Mouse (Mus musculus): ENCODE measurements around the gene Gpd1. TPM values are rescaled to one million over a fixed set of nuclear protein-coding genes. Genes with fewer than 3 reads are reported as not detected.
"Not testable (repeated sequence)": the region's sequence is repeated elsewhere in the genome, so short reads cannot be mapped to it uniquely, and the experiment has no call there.

Gene Gpd1
- polyA plus RNA-seq, 1 experiment from 2014 or later, result 1.4 TPM

DNA sequence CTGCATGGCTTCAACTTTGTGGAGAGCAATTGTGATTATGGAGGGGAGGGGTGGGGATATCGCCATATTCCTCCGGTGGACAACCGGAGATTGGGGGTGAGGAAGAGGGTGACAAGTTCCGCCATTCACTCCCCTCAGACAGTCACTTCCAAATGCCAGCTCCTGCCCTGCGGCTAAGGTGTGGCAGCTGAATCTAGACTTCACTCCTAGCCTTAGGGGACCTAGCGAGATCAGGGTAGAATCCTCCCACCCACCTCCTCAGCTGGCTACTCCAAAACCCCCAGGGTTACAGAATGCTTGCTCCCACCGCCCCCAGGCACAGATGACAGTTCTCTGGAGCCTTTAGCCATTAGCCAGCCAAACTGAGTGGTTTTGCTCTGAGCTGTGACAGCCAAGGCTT lies 38.3 kb upstream of the Gpd1 start:
- Histone ChIP-seq H3K4me1 (peaks cover 35% of the 10 kb centered on the region), H3K9me3 (no peaks in the 10 kb centered on the region), H3K9ac (no peak overlapping the region), H3K27ac (no peak overlapping the region), H3K36me3 (peaks cover 7% of the 10 kb centered on the region; the same call in 1 of the 2 replicates), H3K4me3 (no peak overlapping the region), H3K27me3 (replicated peaks) (0 out of 2 replicates have a peak, but pooled peaks cover 3% of the 10 kb centered on the region), H3K4me2 (replicated peaks) (peak overlapping the region; percentile 14; the same call in 1 of the 2 replicates)
- ATAC-seq (ENCODE audit: low FRiP score, low read depth), result no peak
- WGBS, result 58% methylated on average over 7 of the region's 7 CpGs

DNA sequence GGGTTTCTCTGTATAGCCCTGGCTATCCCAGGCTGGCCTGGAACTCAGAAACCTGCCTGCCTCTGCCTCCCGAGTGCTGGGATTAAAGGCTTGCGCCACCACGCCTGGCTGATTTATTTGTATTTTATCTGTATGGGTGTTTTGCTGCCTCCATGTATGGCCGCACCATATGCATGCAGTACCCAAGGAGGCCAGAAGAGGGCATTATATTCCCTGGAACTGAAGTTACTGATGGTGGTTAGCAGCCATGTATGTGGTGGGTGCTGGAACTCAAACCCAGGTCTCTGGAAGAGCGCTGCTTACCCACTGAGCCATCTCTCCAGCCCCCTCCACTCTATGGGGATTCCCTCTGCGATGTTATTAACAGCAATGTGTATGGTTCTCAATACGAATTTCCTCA lies 34.4 kb upstream of the Gpd1 start:
- Histone ChIP-seq H3K4me1 (peaks cover 13% of the 10 kb centered on the region), H3K4me2 (replicated peaks) (no peak overlapping the region), H3K27me3 (replicated peaks) (0 out of 2 replicates have a peak, but pooled peaks cover 3% of the 10 kb centered on the region), H3K36me3 (peaks cover 22% of the 10 kb centered on the region; the same call in 1 of the 2 replicates), H3K9ac (no peak overlapping the region), H3K4me3 (no peak overlapping the region), H3K27ac (no peak overlapping the region), H3K9me3 (no peaks in the 10 kb centered on the region)
- WGBS, result 93% methylated on average over 7 of the region's 7 CpGs
- no peak for ATAC-seq (ENCODE audit: low FRiP score, low read depth)

DNA sequence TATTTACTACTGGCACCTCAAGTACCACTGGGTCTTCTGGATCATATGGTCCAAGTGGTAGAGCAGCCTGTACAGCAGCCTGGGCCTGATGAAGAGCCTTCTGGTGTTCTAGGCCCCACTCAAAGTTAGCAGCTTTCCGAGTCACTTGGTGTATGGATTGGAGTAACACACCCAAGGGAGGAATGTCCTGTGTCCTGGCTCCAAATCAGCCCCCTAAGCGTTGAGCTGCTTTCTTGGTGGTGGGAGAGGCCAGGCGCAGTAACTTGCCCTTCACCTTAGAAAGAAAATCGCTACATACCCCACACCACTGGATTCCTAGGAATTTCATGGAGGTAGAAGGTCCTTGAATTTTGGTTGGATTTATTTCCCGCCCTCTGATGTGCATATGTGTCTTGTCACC lies 33.2 kb upstream of the Gpd1 start:
- Histone ChIP-seq H3K4me3 (no peak overlapping the region), H3K36me3 (peaks cover 22% of the 10 kb centered on the region; the same call in 1 of the 2 replicates), H3K27me3 (replicated peaks) (0 out of 2 replicates have a peak, but pooled peaks cover 3% of the 10 kb centered on the region), H3K9ac (no peak overlapping the region), H3K9me3 (no peaks in the 10 kb centered on the region), H3K27ac (no peak overlapping the region), H3K4me2 (replicated peaks) (no peak overlapping the region), H3K4me1 (peaks cover 3% of the 10 kb centered on the region; the same call in 1 of the 2 replicates)
- WGBS, result 94% methylated on average over 5 of the region's 5 CpGs
- ATAC-seq (ENCODE audit: low FRiP score, low read depth), result no peak

DNA sequence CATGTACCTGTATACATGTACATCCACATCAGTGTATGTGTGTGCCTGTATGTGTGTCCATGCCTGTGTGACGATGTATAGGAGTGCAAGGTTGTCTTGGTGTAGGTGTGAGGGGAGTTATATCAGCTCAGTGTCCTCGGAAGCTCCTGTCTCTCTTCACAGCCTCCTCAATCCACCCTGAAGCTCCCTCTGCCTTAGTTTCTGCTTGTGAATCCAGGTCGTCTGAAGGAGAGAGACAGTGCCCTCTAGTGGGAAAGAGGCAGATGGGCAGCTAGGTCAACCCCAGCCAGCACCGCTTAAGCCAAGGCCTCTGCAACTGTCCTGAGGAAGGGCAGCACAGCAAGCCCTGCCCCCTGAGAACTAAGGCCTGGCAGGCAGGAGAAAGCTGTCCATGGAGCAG lies 28.6 kb upstream of the Gpd1 start:
- Histone ChIP-seq H3K27ac (no peak overlapping the region), H3K36me3 (0 out of 2 replicates have a peak, but pooled peaks cover 23% of the 10 kb centered on the region), H3K4me2 (replicated peaks) (no peak overlapping the region), H3K4me3 (no peak overlapping the region), H3K27me3 (replicated peaks) (0 out of 2 replicates have a peak, but pooled peaks cover 3% of the 10 kb centered on the region), H3K9ac (no peak overlapping the region), H3K9me3 (no peaks in the 10 kb centered on the region), H3K4me1 (peaks cover 20% of the 10 kb centered on the region; the same call in 1 of the 2 replicates)
- WGBS, result 4% methylated on average over 4 of the region's 4 CpGs
- ATAC-seq (ENCODE audit: low FRiP score, low read depth), result no peak

DNA sequence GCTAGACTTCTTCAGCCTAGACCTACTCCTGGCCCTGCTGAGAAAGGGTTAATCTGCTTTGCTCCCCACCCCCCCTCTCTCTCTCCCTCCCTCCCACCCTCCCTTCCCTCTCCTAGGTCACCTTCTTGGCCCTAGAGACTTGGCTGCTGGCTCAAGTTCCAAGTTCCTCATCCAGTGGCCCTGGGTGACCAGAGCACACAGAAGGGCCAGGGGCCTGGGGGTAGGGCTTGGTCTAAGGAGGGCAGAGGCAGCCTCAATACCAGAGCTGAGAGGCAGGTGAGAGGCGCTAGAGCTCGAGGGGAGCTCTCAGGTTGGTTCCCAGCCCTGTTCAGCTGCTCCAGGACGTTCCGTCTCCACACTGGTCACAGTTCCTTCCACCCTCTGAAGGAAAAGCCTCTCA lies 26.4 kb upstream of the Gpd1 start:
- Histone ChIP-seq H3K4me3 (no peak overlapping the region), H3K9me3 (no peaks in the 10 kb centered on the region), H3K9ac (0 out of 2 replicates have a peak overlapping the region, but pooled peaks have one; percentile 21), H3K27me3 (replicated peaks) (no peaks in the 10 kb centered on the region), H3K4me2 (replicated peaks) (no peak overlapping the region; the same call in 1 of the 2 replicates), H3K4me1 (peaks cover 20% of the 10 kb centered on the region; the same call in 1 of the 2 replicates), H3K27ac (no peak overlapping the region), H3K36me3 (peaks cover 17% of the 10 kb centered on the region)
- ATAC-seq (ENCODE audit: low FRiP score, low read depth), result no peak
- WGBS, result 35% methylated on average over 4 of the region's 4 CpGs

DNA sequence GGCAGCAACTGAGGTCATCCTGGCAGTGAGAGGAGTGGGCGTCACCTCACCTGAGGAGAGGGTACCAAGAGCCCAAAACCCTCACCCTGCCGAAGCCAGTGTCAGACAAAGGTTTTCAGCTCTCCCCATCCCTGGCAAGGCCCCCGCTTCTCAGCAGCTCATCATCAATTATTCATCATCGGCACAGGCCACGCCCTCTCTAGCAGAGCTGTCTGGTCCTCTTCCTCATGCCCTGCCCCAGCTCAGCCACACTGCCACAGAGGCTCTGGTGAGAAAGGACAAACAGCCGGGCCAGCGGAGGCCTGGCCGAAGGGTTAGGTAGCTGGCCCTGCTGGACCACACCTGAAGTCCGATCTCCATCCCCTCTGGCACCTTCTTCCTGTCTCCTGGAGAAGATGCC lies 25.3 kb upstream of the Gpd1 start:
- no peak overlapping the region for H3K9ac ChIP-seq
- peaks cover 20% of the 10 kb centered on the region; the same call in 1 of the 2 replicates for H3K4me1 ChIP-seq
- H3K36me3 ChIP-seq, result peaks cover 23% of the 10 kb centered on the region
- peak; percentile 56; the same call in 1 of the 2 replicates for ATAC-seq (ENCODE audit: low FRiP score, low read depth)
- no peak overlapping the region for H3K4me3 ChIP-seq
- H3K27ac ChIP-seq, result no peak overlapping the region
- peak overlapping the region; percentile 13; the same call in 1 of the 2 replicates for H3K4me2 ChIP-seq (replicated peaks)
- 52% methylated on average over 9 of the region's 9 CpGs for WGBS
- no peaks in the 10 kb centered on the region for H3K27me3 ChIP-seq (replicated peaks)
- no peaks in the 10 kb centered on the region for H3K9me3 ChIP-seq

DNA sequence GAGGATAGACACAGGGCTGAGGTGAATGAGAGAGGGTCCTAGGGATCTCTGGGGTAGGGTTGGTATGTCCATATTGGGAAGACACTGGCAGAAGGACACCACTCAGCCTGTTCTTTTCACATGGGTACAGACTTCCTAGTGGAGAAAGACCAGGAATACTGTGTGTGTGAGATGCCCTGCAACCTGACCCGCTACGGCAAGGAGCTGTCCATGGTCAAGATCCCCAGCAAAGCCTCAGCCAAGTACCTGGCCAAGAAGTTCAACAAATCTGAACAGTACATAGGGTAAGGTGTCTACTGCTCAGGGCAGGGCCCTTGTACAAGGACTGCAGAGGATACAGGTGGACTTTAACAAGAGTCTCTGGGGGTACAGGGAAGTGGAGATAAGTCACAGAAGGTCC lies 20.0 kb upstream of the Gpd1 start:
- Histone ChIP-seq H3K27ac (no peak overlapping the region), H3K36me3 (peaks cover 41% of the 10 kb centered on the region), H3K9ac (no peak overlapping the region), H3K4me3 (no peak overlapping the region), H3K27me3 (replicated peaks) (no peaks in the 10 kb centered on the region), H3K9me3 (no peaks in the 10 kb centered on the region), H3K4me2 (replicated peaks) (no peak overlapping the region), H3K4me1 (peaks cover 11% of the 10 kb centered on the region; the same call in 1 of the 2 replicates)
- no peak for ATAC-seq (ENCODE audit: low FRiP score, low read depth)
- 34% methylated on average over 2 of the region's 2 CpGs for WGBS

DNA sequence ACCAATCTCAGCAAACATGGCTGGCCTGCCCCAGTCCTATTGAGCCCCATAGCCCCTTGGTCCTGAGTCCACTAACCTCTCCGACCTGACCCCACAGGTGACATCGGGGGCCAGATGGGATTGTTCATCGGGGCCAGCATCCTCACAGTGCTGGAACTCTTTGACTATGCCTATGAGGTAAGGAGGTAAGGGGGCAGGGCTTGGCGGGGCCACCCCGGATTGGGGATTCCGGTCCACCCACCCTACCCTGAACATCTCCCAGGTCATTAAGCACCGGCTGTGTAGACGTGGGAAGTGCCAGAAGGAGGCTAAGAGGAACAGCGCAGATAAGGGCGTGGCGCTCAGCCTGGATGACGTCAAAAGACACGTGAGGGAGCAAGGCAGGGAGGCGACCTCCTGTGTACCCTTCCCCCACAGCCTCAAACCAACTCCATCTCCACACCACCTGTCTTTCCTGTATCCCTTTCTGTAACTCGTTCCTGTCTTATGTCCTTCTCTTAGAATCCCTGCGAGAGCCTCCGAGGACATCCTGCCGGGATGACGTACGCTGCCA lies 18.7 kb upstream of the Gpd1 start:
- Histone ChIP-seq H3K9ac (no peak overlapping the region), H3K36me3 (peaks cover 33% of the 10 kb centered on the region), H3K4me3 (no peak overlapping the region), H3K27me3 (replicated peaks) (no peaks in the 10 kb centered on the region), H3K4me2 (replicated peaks) (peak overlapping the region; percentile 22; the same call in 1 of the 2 replicates), H3K27ac (no peak overlapping the region), H3K4me1 (peaks cover 18% of the 10 kb centered on the region), H3K9me3 (no peaks in the 10 kb centered on the region)
- no peak for ATAC-seq (ENCODE audit: low FRiP score, low read depth)
- WGBS, result 42% methylated on average over 20 of the region's 20 CpGs

DNA sequence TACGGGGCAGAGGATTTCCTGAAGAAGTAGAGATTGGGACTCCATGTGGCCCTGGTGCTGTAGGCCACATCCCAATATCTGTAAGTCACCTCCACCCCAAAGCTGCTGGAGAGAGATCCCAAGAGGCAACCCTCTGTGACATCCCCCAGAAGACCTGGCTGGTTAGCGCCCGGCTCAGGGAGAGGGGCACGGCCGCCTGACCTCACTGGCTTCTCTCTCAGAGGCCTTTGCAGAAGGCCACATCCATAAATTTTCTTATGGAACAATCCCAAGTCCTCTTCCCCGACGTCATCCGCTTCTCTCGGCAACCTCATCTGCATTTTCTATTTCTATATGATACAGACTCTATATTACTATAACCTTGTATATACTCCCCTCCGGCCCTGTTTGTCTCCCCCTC lies 17.6 kb upstream of the Gpd1 start:
- Histone ChIP-seq H3K4me3 (no peak overlapping the region), H3K9ac (no peak overlapping the region), H3K27me3 (replicated peaks) (no peaks in the 10 kb centered on the region), H3K4me2 (replicated peaks) (no peak overlapping the region), H3K27ac (no peak overlapping the region), H3K4me1 (peaks cover 29% of the 10 kb centered on the region), H3K36me3 (peaks cover 33% of the 10 kb centered on the region), H3K9me3 (no peaks in the 10 kb centered on the region)
- 70% methylated on average over 10 of the region's 10 CpGs for WGBS
- ATAC-seq (ENCODE audit: low FRiP score, low read depth), result no peak

DNA sequence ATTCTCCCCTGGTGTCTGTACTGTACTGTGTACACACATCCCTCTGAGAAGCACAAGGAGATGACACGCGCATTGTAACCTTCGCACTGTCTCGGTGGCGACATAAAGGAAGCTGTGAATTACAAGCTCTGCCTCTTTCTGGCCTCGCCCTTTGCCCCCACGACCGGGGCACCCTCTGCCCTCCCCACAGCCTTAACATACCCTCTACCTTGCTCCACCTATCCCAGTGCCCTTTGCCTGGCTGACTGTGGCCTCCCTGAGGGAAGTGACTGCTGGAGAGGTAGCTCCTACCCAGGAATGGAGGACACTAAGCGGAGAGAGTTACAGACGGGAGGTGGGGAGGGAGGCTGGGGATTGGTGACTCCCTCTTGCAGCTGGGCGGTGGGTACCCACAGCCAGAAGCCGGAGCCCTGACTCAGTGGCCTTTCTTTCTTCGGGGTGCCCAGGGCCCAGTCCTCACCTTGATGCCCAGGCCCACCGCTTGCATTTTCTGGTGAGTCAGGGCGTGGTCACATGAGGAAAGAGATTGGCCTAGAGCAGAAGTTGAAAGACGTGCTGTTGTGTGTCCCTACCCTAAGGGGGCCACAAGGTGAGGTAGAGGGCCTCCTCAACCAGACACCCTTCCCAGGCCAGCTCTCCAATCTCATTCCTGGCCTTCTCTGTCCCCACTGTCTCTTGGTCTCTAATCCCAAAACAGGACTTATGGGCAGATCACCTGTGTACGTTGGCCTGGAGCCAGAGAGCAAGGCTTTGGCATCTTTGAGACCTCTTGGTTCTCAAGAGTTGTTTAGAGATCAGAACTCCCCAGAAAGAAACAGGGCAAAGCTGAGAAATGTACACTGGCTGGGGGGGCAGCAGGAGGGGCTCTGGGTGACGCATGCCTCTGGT lies 16.9 kb upstream of the Gpd1 start:
- no peak overlapping the region for H3K4me2 ChIP-seq (replicated peaks)
- H3K27me3 ChIP-seq (replicated peaks), result no peaks in the 10 kb centered on the region
- H3K27ac ChIP-seq, result no peak overlapping the region
- H3K4me1 ChIP-seq, result peaks cover 34% of the 10 kb centered on the region
- ATAC-seq (ENCODE audit: low FRiP score, low read depth), result no peak
- H3K36me3 ChIP-seq, result peaks cover 33% of the 10 kb centered on the region
- H3K9ac ChIP-seq, result no peak overlapping the region
- WGBS, result 88% methylated on average over 18 of the region's 18 CpGs
- no peak overlapping the region for H3K4me3 ChIP-seq
- H3K9me3 ChIP-seq, result no peaks in the 10 kb centered on the region

DNA sequence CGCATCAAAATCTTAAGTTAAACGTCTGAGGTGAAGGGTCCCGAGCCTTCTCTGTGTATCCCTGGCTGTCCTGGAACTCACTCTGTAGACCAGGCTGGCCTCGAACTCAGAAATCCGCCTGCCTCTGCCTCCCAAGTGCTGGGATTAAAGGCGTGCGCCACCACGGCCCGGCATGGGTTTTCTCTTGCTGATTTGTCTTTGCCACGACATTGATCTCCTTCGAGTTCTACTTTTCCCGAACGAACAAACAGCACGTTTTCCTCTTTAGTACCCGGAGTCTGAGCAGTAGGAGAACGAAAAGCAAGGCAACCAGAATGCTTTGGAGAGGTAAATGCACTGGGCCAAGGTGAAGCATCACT lies 15.7 kb upstream of the Gpd1 start:
- WGBS, result 50% methylated on average over 16 of the region's 16 CpGs
- peak overlapping the region; percentile 97 for H3K4me2 ChIP-seq (replicated peaks)
- H3K36me3 ChIP-seq, result peaks cover 31% of the 10 kb centered on the region
- not testable (repeated sequence) for H3K27me3 ChIP-seq (replicated peaks); H3K9me3 ChIP-seq; H3K9ac ChIP-seq; ATAC-seq (ENCODE audit: low FRiP score, low read depth)
- peak overlapping the region; percentile 78 for H3K4me3 ChIP-seq
- peak overlapping the region; percentile 91; the same call in 1 of the 2 replicates for H3K27ac ChIP-seq
- H3K4me1 ChIP-seq, result peaks cover 38% of the 10 kb centered on the region

Data from neural tube, embryonic 12.5 days (tissue).